Mouse (Mus musculus) hindbrain, embryonic 15.5 days (tissue): ENCODE measurements at regions not wholly inside any gene's neighbourhood (a gene's known extent, or its start where the extent isn't known, plus 50 kb on each side); places are given as distances from the start of the nearest gene placed in this dataset.

ENCODE experiments used
- ATAC-seq: fragments of 200-750 bp; cut with Nextera tagmentation; 2 replicates; pipeline ENCODE4 v1.8.0; 2017; ENCODE audit warnings: low read depth, moderate number of reproducible peaks, moderate TSS enrichment; ENCODE audit not compliant: low FRiP score
- H3K27ac ChIP-seq: fragments of 300-500 bp; sonication (generic); replicated peaks from 2 replicates; pipeline ENCODE4 v1.5.1; 2015; ENCODE audit warnings: mild to moderate bottlenecking, inconsistent platforms
- H3K27me3 ChIP-seq: fragments of 300-500 bp; sonication (generic); 2 replicates; pipeline ENCODE4 v1.6.1; 2015; ENCODE audit warnings: control low read depth, inconsistent platforms
- H3K36me3 ChIP-seq: fragments of 300-500 bp; sonication (generic); 2 replicates; pipeline ENCODE4 v1.6.1; 2015; ENCODE audit warnings: control low read depth, inconsistent platforms
- H3K4me1 ChIP-seq: fragments of 300-500 bp; sonication (generic); replicated peaks from 2 replicates; pipeline ENCODE4 v1.6.1; 2015; ENCODE audit warnings: control low read depth, inconsistent platforms
- H3K4me2 ChIP-seq: fragments of 300-500 bp; sonication (generic); 2 replicates; pipeline ENCODE4 v1.6.1; 2015; ENCODE audit warnings: moderate library complexity, mild to moderate bottlenecking, inconsistent platforms
- H3K4me3 ChIP-seq: fragments of 300-500 bp; sonication (generic); 2 replicates; pipeline ENCODE4 v1.5.1; 2015; ENCODE audit warnings: mild to moderate bottlenecking, inconsistent platforms
- H3K9ac ChIP-seq: fragments of 300-500 bp; sonication (generic); 2 replicates; pipeline ENCODE4 v1.6.1; 2015; ENCODE audit warnings: inconsistent platforms
- H3K9me3 ChIP-seq: fragments of 300-500 bp; sonication (generic); 2 replicates; pipeline ENCODE4 v1.6.1; 2016; ENCODE audit warnings: control low read depth, inconsistent platforms
- WGBS: fragments of 180-500 bp; shearing (Covaris S2); methylation state at CpG from one replicate; pipeline ENCODE4 v1.1.7; 2015; 5-methylcytosine and 5-hydroxymethylcytosine counted together

DNA sequence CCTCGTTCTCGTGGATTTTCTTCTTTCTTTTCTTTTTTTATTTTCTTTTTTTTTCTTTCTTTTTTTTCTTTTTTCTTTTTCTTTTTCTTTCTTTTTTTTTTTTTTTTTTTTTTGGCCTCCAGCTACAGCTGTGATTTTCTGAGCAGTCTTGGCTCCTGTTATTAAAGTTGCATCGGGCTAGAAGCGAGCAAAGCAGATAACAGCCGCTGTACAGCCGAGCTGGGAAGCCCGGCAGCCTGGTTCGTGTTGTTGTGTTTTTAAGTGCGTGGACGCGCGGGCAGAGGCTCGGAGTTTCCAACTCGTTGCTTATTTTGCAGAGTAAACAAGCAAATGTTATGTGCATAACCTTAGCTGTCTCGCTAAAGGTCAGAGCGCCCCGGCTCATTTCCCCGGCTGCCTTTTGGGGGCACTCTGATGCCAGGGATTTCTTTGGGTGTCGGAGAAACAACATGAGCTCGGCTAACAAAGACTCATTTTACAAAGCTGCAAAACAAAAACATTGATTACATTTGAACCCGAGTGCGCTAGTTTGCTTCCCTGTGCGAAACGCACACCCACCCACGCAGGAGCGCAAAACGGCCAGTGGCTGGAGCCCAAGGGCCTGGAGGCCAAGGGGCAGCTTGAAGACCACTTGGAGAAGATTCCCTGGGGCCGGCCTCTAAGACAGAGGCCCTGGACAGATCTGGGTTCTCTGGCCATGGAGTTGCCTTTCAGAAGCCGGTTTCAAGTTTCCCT lies 344.3 kb upstream of the Mki67 start:
- Histone ChIP-seq H3K4me1 (peaks cover 33% of the 10 kb centered on the region), H3K36me3 (no peaks in the 10 kb centered on the region), H3K27me3 (0 out of 2 replicates have a peak, but pooled peaks cover 2% of the 10 kb centered on the region), H3K4me3 (peak overlapping the region; percentile 31), H3K27ac (peak overlapping the region; percentile 86), H3K4me2 (peak overlapping the region; percentile 62), H3K9me3 (no peaks in the 10 kb centered on the region), H3K9ac (peak overlapping the region; percentile 54)
- peak; percentile 78; the same call in 1 of the 2 replicates for ATAC-seq
- 6% methylated on average over 29 of the region's 29 CpGs for WGBS

DNA sequence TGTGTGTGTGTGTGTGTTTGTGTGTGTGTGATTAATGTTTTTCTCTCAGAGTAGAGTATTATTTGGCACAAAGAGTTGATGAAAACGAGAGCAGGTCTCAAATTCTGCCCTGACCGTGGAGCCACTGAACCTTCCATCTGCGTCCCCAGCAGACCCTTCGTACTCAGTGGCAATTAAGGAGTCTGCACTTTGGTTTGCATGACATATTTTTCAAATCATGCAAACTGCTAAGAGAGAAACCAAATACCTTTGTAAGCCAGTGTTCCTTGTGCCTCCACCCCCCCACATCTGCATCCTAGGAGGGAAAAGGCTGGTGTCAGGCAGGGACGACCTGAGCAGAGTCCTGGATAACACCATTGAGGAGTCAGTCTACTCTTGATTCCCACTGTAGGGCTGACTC lies 346.5 kb upstream of the Mki67 start:
- Histone ChIP-seq H3K4me3 (no peak overlapping the region), H3K9ac (no peak overlapping the region), H3K9me3 (no peaks in the 10 kb centered on the region), H3K27ac (no peak overlapping the region; the same call in 1 of the 2 replicates), H3K27me3 (0 out of 2 replicates have a peak, but pooled peaks cover 2% of the 10 kb centered on the region), H3K4me1 (peaks cover 24% of the 10 kb centered on the region), H3K36me3 (no peaks in the 10 kb centered on the region), H3K4me2 (no peak overlapping the region)
- 42% methylated on average over 5 of the region's 5 CpGs for WGBS
- no peak for ATAC-seq

DNA sequence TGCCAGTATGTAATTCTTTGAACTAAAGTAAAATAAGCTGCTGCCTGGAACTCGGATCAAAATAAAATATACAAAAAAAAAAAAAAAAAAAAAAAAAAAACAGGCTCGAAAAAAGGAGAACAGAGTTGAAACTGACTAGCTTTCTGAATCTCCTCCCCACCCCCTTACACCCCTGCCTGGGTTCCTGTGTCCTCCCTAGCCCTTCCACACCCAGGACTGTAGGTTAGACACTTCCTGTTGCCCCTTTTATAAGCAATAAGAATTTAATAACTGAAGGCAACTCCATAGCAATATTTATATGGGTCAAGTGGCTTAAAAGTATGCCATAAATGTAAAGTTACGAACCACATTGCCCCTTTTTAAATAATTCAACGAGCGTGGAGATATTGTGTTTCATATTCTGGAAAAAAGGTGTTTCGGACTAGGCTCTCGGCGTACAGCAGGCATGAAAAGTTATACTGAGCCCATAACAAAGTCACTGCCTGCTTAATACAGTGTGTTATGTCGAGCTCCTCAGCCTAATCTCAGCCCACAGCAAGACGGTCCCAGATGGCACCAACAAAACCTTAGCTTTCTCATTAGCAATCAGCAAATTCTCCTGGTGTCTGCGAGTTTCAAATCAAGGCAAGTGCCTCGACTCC lies 349.0 kb upstream of the Mki67 start:
- ATAC-seq = no peak
- Histone ChIP-seq H3K27ac (no peak overlapping the region), H3K36me3 (no peaks in the 10 kb centered on the region), H3K4me3 (no peak overlapping the region), H3K9me3 (no peaks in the 10 kb centered on the region), H3K4me1 (peaks cover 10% of the 10 kb centered on the region), H3K9ac (no peak overlapping the region), H3K4me2 (no peak overlapping the region), H3K27me3 (no peaks in the 10 kb centered on the region)
- WGBS = 68% methylated on average over 12 of the region's 12 CpGs

DNA sequence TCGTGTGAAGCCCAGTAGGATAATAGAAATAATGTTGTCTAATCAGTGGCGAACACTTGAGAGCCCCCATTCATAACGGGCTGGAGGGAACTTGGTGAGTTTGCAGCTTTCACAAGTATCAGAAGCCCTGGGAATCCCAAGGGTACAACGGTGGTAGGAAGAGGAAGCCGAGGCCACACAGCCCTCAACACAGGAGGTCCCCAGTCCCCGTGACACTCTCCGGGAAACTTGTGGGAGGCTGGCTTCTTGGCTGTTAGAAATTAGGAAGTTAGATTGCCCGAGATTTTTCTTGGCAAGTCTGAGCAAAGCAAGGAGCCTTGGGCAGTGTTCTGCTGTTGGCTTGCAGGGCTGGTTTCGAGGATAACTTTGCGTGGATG lies 349.5 kb upstream of the Mki67 start:
- ATAC-seq = no peak

DNA sequence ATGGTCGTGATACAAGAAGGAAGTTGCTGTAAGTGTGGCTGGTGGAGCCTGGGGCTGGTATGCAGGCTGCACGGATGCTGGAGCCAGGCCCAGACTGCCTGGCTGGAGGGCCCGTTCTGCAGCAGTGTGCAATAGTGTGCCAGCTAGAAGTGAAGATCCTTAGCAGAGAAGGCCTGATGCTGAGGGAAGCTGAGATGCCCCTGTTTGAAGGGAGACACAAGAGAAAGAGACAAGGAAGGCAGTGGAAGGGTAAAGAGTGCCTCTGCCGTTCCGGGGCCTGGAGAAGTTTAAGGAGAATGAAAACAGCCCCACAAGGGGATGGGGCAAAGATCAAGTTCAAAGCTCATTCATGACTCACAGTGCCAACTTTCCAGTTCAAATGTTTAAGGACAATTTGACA lies 354.7 kb upstream of the Mki67 start:
- Histone ChIP-seq H3K36me3 (no peaks in the 10 kb centered on the region), H3K4me3 (no peak overlapping the region), H3K4me1 (no peaks in the 10 kb centered on the region), H3K27ac (no peak overlapping the region), H3K27me3 (no peaks in the 10 kb centered on the region), H3K4me2 (no peak overlapping the region), H3K9me3 (no peaks in the 10 kb centered on the region), H3K9ac (no peak overlapping the region)
- no peak for ATAC-seq
- 65% methylated on average over 5 of the region's 5 CpGs for WGBS

More for the DNA sequence above, 349.5 kb upstream of the Mki67 start:
- no peaks in the 10 kb centered on the region for H3K27me3 ChIP-seq
- H3K36me3 ChIP-seq = no peaks in the 10 kb centered on the region
- WGBS = 54% methylated on average over 10 of the region's 10 CpGs
- no peak overlapping the region for H3K27ac ChIP-seq
- H3K9me3 ChIP-seq = no peaks in the 10 kb centered on the region
- H3K4me3 ChIP-seq = no peak overlapping the region
- H3K4me2 ChIP-seq = no peak overlapping the region
- H3K4me1 ChIP-seq = peaks cover 7% of the 10 kb centered on the region
- H3K9ac ChIP-seq = no peak overlapping the region

DNA sequence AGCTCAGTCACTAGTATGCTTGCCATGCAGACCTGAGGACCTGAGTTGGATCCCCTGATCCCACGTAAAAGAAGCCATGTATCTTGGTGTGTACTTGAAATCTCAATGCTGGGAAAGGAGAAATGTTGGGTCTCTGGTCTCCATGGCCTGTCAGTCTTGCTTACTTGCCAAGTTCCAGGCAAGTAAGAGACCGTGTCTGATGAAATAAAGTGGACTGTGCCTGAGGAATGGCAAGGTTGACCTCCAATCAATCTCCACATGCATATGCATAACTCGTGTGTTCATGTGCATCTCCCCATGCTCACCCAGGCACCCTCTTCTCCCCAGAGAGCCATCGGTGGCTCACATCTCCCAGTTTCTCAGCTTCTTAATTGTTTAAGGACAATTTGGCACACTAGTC lies 355.2 kb upstream of the Mki67 start:
- no peaks in the 10 kb centered on the region for H3K9me3 ChIP-seq
- no peak overlapping the region for H3K4me3 ChIP-seq
- no peaks in the 10 kb centered on the region for H3K27me3 ChIP-seq
- no peaks in the 10 kb centered on the region for H3K36me3 ChIP-seq
- H3K4me2 ChIP-seq = no peak overlapping the region
- 75% methylated on average over 4 of the region's 4 CpGs for WGBS
- H3K4me1 ChIP-seq = no peaks in the 10 kb centered on the region
- no peak overlapping the region for H3K27ac ChIP-seq
- no peak for ATAC-seq
- H3K9ac ChIP-seq = no peak overlapping the region

DNA sequence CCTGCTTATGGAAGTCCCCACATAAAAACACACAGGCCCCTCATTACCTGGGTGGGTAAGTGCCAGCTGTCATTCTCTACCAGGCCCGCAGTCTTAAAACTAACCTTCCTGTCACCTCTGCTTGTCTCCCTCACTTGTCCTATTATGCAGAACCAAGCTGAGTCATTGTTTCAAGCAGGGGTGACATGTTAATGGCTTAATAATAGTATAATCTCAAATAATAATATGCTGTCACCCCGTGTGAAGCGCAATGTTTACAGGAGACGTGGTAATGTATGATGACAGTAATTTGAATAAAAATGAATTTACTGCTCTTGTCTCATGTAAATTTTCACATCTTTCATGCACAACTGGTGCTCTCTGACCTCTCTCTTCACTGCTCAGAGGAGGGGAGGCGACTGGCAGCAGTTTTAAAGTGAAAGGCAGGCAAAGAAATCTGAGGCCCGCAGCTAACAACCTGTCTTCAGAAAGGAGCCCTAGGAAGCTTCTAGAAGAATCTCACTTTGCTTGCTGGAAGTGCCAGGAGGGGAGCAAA lies 357.2 kb upstream of the Mki67 start:
- no peak overlapping the region for H3K9ac ChIP-seq
- H3K27me3 ChIP-seq = no peaks in the 10 kb centered on the region
- H3K9me3 ChIP-seq = no peaks in the 10 kb centered on the region
- no peak overlapping the region for H3K4me2 ChIP-seq
- no peaks in the 10 kb centered on the region for H3K36me3 ChIP-seq
- H3K27ac ChIP-seq = no peak overlapping the region
- ATAC-seq = no peak
- 55% methylated on average over 6 of the region's 6 CpGs for WGBS
- no peaks in the 10 kb centered on the region for H3K4me1 ChIP-seq
- no peak overlapping the region for H3K4me3 ChIP-seq

DNA sequence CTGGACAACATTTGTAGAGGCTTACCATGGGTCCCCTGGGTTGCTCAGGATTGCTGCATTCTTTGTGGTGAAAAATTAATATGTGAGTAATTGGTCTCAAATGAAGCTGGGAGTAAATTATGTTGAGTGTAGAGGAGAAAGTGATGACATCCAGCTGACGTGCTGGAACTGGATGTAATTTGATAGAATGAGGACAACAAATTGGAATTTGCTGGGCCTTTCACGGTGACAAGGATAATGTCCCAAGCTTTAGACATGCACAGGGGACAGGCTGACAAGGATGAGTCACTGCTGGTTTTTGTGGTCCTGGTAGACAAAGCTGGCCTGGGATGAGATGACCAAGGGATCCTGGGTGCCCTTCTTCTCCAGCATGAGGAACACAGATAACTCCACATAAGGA lies 357.9 kb upstream of the Mki67 start:
- ATAC-seq = no peak
- no peak overlapping the region for H3K27ac ChIP-seq
- H3K36me3 ChIP-seq = no peaks in the 10 kb centered on the region
- H3K9ac ChIP-seq = no peak overlapping the region
- no peak overlapping the region for H3K4me2 ChIP-seq
- 47% methylated on average over 2 of the region's 2 CpGs for WGBS
- no peaks in the 10 kb centered on the region for H3K9me3 ChIP-seq
- H3K27me3 ChIP-seq = no peaks in the 10 kb centered on the region
- no peak overlapping the region for H3K4me3 ChIP-seq
- H3K4me1 ChIP-seq = no peaks in the 10 kb centered on the region

DNA sequence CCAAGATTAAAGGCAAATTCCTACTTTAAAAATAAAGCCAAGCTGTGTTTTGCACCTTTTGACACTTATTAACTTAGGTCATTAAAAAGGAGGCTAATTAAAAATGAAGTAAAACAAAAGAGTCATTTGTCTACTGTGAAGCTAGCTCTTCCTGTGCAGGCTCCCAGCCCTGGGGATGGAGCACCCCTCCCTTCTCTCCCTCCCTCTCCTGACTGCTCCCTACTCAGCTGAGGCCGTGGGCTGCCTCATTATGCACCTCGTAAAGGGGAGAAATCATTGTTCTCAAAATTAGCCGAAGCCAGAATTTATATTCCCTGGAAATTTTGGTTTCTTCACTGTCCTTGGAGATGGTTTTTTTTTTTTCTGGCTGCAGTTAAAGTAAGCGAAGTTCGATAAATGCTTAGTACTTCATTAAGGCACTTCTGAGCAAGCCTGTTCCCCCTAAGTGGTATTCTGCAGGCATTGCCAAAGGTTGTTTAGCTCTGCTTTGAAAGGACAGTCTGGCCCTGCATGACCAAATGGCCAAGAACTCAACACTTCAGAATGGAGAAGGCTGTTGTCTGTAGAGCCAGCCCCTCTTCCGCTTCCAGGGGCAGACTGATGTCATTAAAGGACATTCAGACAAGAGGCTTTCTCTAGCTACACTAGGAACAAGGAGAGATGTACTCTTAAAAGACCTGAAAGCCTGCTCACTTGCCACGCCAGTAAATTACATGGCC lies 365.5 kb upstream of the Mki67 start:
- peak overlapping the region; percentile 17 for H3K27ac ChIP-seq
- no peaks in the 10 kb centered on the region for H3K27me3 ChIP-seq
- H3K4me1 ChIP-seq = peaks cover 35% of the 10 kb centered on the region
- H3K9ac ChIP-seq = no peak overlapping the region
- 0 out of 2 replicates have a peak, but pooled peaks have one; percentile 21 for ATAC-seq
- H3K36me3 ChIP-seq = no peaks in the 10 kb centered on the region
- no peaks in the 10 kb centered on the region for H3K9me3 ChIP-seq
- WGBS = 42% methylated on average over 7 of the region's 7 CpGs
- H3K4me3 ChIP-seq = no peak overlapping the region
- H3K4me2 ChIP-seq = no peak overlapping the region

DNA sequence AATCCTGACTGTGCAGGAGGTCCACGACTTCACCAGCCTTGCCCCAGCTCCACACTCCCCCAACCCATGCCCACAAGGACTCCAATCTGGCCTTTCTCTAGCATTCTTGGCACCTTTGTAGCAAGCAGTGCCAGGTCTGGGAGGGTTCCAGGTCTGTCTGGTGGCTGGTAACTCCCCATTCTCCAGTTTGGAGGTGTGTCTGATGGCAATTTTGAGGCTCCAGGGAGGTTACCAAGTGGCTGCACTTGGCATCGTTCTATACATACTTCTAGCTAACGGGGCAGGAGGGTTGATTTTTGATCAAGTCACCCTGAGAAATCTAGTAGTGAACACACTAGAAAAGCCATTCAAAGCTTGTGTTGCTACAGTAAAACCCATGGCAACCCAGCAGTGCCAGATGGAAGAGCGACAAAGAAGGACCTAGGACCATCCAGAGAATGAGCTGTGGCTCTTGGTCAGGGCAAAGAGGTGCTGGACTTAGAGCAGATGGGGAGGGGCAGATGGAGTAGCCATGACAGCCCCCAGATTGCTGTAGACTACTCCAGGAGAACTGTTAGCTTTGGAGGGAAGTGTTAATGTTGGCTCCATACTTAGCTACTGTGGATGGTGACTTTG lies 366.2 kb upstream of the Mki67 start:
- no peak overlapping the region for H3K9ac ChIP-seq
- peak overlapping the region; percentile 17 for H3K27ac ChIP-seq
- H3K4me1 ChIP-seq = peaks cover 35% of the 10 kb centered on the region
- WGBS = 49% methylated on average over 4 of the region's 4 CpGs
- no peaks in the 10 kb centered on the region for H3K36me3 ChIP-seq
- ATAC-seq = peak; percentile 52; the same call in 1 of the 2 replicates
- H3K9me3 ChIP-seq = no peaks in the 10 kb centered on the region
- no peak overlapping the region for H3K4me3 ChIP-seq
- no peaks in the 10 kb centered on the region for H3K27me3 ChIP-seq
- H3K4me2 ChIP-seq = no peak overlapping the region

DNA sequence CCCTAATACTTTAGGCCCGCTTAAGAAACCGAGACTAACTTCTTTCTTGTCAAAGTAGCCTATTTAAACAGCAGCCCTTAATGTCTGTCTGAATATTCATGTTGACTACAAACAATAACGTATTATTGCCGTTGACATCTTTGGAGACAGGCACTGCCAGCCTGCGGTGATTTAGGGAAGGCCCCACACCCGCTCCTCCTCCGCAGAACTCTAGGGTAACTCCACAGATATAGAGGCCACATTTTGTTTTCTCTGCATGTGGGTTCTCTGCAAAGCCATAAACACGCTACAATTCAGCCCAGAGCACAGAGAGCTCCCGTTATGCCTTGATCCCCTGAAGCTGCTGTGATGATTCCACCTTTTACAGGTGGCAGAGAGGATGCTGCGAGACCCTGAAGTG lies 366.8 kb upstream of the Mki67 start:
- Histone ChIP-seq H3K4me2 (no peak overlapping the region), H3K9ac (no peak overlapping the region), H3K27me3 (no peaks in the 10 kb centered on the region), H3K36me3 (no peaks in the 10 kb centered on the region), H3K4me1 (peaks cover 35% of the 10 kb centered on the region), H3K27ac (peak overlapping the region; percentile 17), H3K4me3 (no peak overlapping the region), H3K9me3 (no peaks in the 10 kb centered on the region)
- peak; percentile 23; the same call in 1 of the 2 replicates for ATAC-seq
- WGBS = 31% methylated on average over 10 of the region's 10 CpGs
